Mouse (Mus musculus): ENCODE measurements around the gene F2rl3. TPM values are rescaled to one million over a fixed set of nuclear protein-coding genes. Genes with fewer than 3 reads are reported as not detected.

F2rl3 gene
- polyA plus RNA-seq (2015; fragmentation: Illumina TruSeq; extraction: RNeasy Lipid Tissue Mini Kit (QIAGEN cat#74804); ENCODE audit: insufficient read depth, low read depth, low replicate concordance) = 0.94 TPM

GRCm38 (mm10) chr8:72761322-72762051 lies at the start of gene F2rl3:
F2rl3 (plus strand) TSS chr8:72761880.

GRCm38 (mm10) chr8:72722769-72723650 lies 38.7 kb upstream of the F2rl3 start, which contains the start of gene Sin3b:
Sin3b (plus strand) TSS chr8:72723285.

Other genes with a start within 250 kb of the F2rl3 start
- 1.6 TPM for gene Med26, start 213.6 kb upstream of the F2rl3 start, polyA plus RNA-seq (2015; fragmentation: Illumina TruSeq; extraction: RNeasy Lipid Tissue Mini Kit (QIAGEN cat#74804); ENCODE audit: insufficient read depth, low read depth, low replicate concordance)
- 18.3 TPM for gene Smim7, start 190.8 kb upstream of the F2rl3 start, polyA plus RNA-seq (2015; fragmentation: Illumina TruSeq; extraction: RNeasy Lipid Tissue Mini Kit (QIAGEN cat#74804); ENCODE audit: insufficient read depth, low read depth, low replicate concordance)
- gene Tmem38a, start 189.8 kb upstream of the F2rl3 start, polyA plus RNA-seq (2015; fragmentation: Illumina TruSeq; extraction: RNeasy Lipid Tissue Mini Kit (QIAGEN cat#74804); ENCODE audit: insufficient read depth, low read depth, low replicate concordance) = 6.5 TPM
- not detected for gene Nwd1, start 115.2 kb upstream of the F2rl3 start, polyA plus RNA-seq (2015; fragmentation: Illumina TruSeq; extraction: RNeasy Lipid Tissue Mini Kit (QIAGEN cat#74804); ENCODE audit: insufficient read depth, low read depth, low replicate concordance)
- 17.4 TPM for gene Sin3b, start 38.6 kb upstream of the F2rl3 start, polyA plus RNA-seq (2015; fragmentation: Illumina TruSeq; extraction: RNeasy Lipid Tissue Mini Kit (QIAGEN cat#74804); ENCODE audit: insufficient read depth, low read depth, low replicate concordance)

All from pancreas, adult 10 weeks (tissue).